Mouse (Mus musculus) liver, embryonic 11.5 days (tissue): Measurements from ENCODE around the gene Rcbtb2. TPM values are rescaled to one million over a fixed set of nuclear protein-coding genes. Genes with fewer than 3 reads are reported as not detected.

Experiments
- ATAC-seq: fragments of 200-750 bp; cut with Nextera tagmentation; replicated peaks from 2 replicates; pipeline ENCODE4 v1.8.0; 2017; ENCODE audit warnings: moderate number of reproducible peaks, mild to moderate bottlenecking, moderate TSS enrichment, moderate library complexity; ENCODE audit not compliant: low FRiP score
- DNase-seq: peaks from one replicate; pipeline ENCODE4 v3.0.0-alpha.2; 2017; ENCODE audit warnings: low spot score
- H3K27ac ChIP-seq: fragments of 300-500 bp; sonication (generic); 2 replicates; pipeline ENCODE4 v1.5.1; 2014; ENCODE audit warnings: mild to moderate bottlenecking, low read depth, low read length, control low read depth
- H3K27me3 ChIP-seq: fragments of 300-500 bp; sonication (generic); replicated peaks from 2 replicates; pipeline ENCODE4 v1.6.1; 2014; ENCODE audit warnings: low read length, mixed read lengths; ENCODE audit not compliant: control insufficient read depth, insufficient read depth
- H3K36me3 ChIP-seq: fragments of 300-500 bp; sonication (generic); 2 replicates; pipeline ENCODE4 v1.6.1; 2014; ENCODE audit warnings: mild to moderate bottlenecking, low read length, moderate library complexity, mixed read lengths; ENCODE audit not compliant: control insufficient read depth, insufficient read depth
- H3K4me1 ChIP-seq: fragments of 300-500 bp; sonication (generic); replicated peaks from 2 replicates; pipeline ENCODE4 v1.6.1; 2014; ENCODE audit warnings: low read length, mixed read lengths; ENCODE audit not compliant: control insufficient read depth, insufficient read depth
- H3K4me2 ChIP-seq: fragments of 300-500 bp; sonication (generic); 2 replicates; pipeline ENCODE4 v1.6.1; 2014; ENCODE audit warnings: mild to moderate bottlenecking, control low read depth, moderate library complexity
- H3K4me3 ChIP-seq: fragments of 300-500 bp; sonication (generic); 2 replicates; pipeline ENCODE4 v1.5.1; 2014; ENCODE audit warnings: low read depth, low read length, control low read depth
- H3K9ac ChIP-seq: fragments of 300-500 bp; sonication (generic); 2 replicates; pipeline ENCODE4 v1.6.1; 2014; ENCODE audit warnings: low read depth, low read length, control low read depth
- H3K9me3 ChIP-seq: fragments of 300-500 bp; sonication (generic); 2 replicates; pipeline ENCODE4 v1.6.1; 2016; ENCODE audit warnings: low read length, inconsistent platforms, mixed read lengths; ENCODE audit not compliant: control insufficient read depth
- WGBS: fragments of 180-500 bp; shearing (Covaris S2); extraction: QIAGEN DNeasy Blood & Tissue Kit; methylation state at CpG from one replicate; pipeline ENCODE4 v1.1.7; 2014; 5-methylcytosine and 5-hydroxymethylcytosine counted together
- polyA plus RNA-seq: library from polyadenylated mRNA; unstranded; fragments of >200 nt; fragmentation: Nextera tagmentation; extraction: Ambion mirVana; gene quantifications from 2 replicates; pipeline ENCODE4 v1.2.1, GENCODE M21; 2014

Rcbtb2 gene
- polyA plus RNA-seq, 1 experiment from 2014 or later: 56.3 TPM

- 89% methylated on average over 2 of the region's 2 CpGs for WGBS
- Histone ChIP-seq H3K27me3 (no peaks in the 10 kb centered on the region), H3K4me1 (peaks cover 7% of the 10 kb centered on the region; the same call in 1 of the 2 replicates), H3K27ac (no peak overlapping the region), H3K36me3 (peaks cover 16% of the 10 kb centered on the region; the same call in 1 of the 2 replicates), H3K4me2 (no peak overlapping the region), H3K9me3 (0 out of 2 replicates have a peak, but pooled peaks cover 3% of the 10 kb centered on the region), H3K9ac (no peak overlapping the region), H3K4me3 (no peak overlapping the region)
- DNase-seq (no peak), ATAC-seq (no peak)
These were observed 58.3 kb downstream of the Rcbtb2 start for GRCm38 (mm10) chr14:73181144-73181543.

- 85% methylated on average over 7 of the region's 7 CpGs for WGBS
- Histone ChIP-seq H3K27me3 (no peaks in the 10 kb centered on the region), H3K4me3 (no peak overlapping the region), H3K9me3 (0 out of 2 replicates have a peak, but pooled peaks cover 3% of the 10 kb centered on the region), H3K36me3 (peaks cover 14% of the 10 kb centered on the region; the same call in 1 of the 2 replicates), H3K27ac (no peak overlapping the region), H3K4me1 (no peaks in the 10 kb centered on the region), H3K4me2 (no peak overlapping the region), H3K9ac (no peak overlapping the region)
- ATAC-seq: no peak
- no peak for DNase-seq
These were observed 64.0 kb downstream of the Rcbtb2 start for GRCm38 (mm10) chr14:73186875-73187274.

- H3K27me3 ChIP-seq: no peaks in the 10 kb centered on the region
- no peak for DNase-seq
- WGBS: 76% methylated on average over 5 of the region's 5 CpGs
- H3K27ac ChIP-seq: no peak overlapping the region
- peaks cover 2% of the 10 kb centered on the region; the same call in 1 of the 2 replicates for H3K36me3 ChIP-seq
- no peak overlapping the region for H3K4me2 ChIP-seq
- no peaks in the 10 kb centered on the region for H3K9me3 ChIP-seq
- ATAC-seq: no peak
- no peaks in the 10 kb centered on the region for H3K4me1 ChIP-seq
- H3K9ac ChIP-seq: no peak overlapping the region
- H3K4me3 ChIP-seq: no peak overlapping the region
These were observed 76.2 kb downstream of the Rcbtb2 start for GRCm38 (mm10) chr14:73199058-73199457.

GRCm38 (mm10) chr14:73201447-73201846 is 78.6 kb downstream of the Rcbtb2 start:
- no peaks in the 10 kb centered on the region for H3K4me1 ChIP-seq
- no peaks in the 10 kb centered on the region for H3K36me3 ChIP-seq
- H3K9me3 ChIP-seq: no peaks in the 10 kb centered on the region
- DNase-seq (no peak), ATAC-seq (no peak)
- no peak overlapping the region for H3K4me3 ChIP-seq
- no peak overlapping the region for H3K9ac ChIP-seq
- WGBS: 41% methylated on average over 3 of the region's 3 CpGs
- H3K4me2 ChIP-seq: no peak overlapping the region
- no peak overlapping the region for H3K27ac ChIP-seq
- H3K27me3 ChIP-seq: no peaks in the 10 kb centered on the region

- ATAC-seq: no peak
These were observed 81.2 kb downstream of the Rcbtb2 start for GRCm38 (mm10) chr14:73204016-73204415.

DNA sequence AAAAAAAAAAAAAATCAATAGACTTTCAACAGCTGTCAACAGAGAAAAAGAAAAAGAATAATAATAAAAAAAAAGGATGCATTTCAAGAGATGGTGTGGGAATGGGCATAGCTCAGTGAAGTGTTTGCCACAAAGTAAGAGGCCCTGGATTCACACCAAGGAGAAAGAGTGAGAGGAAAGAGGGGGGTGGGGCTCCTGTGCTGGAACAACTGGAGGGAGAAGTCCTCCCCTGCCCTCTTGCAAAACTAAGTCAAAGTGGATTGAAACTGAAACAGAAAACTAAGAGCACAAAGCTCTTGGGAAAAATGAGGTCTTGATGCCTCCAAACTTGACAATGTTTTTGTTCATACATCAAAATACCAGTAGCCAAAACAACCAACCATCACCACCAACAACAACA is 86.4 kb downstream of the Rcbtb2 start:
- H3K36me3 ChIP-seq: no peaks in the 10 kb centered on the region; the same call in 1 of the 2 replicates
- H3K9me3 ChIP-seq: no peaks in the 10 kb centered on the region
- DNase-seq (no peak), ATAC-seq (no peak)
- no peak overlapping the region for H3K4me2 ChIP-seq
- H3K27ac ChIP-seq: no peak overlapping the region
- H3K27me3 ChIP-seq: no peaks in the 10 kb centered on the region
- H3K9ac ChIP-seq: no peak overlapping the region
- no peaks in the 10 kb centered on the region for H3K4me1 ChIP-seq
- no peak overlapping the region for H3K4me3 ChIP-seq

More at GRCm38 (mm10) chr14:73204016-73204415, 81.2 kb downstream of the Rcbtb2 start:
- H3K36me3 ChIP-seq: no peaks in the 10 kb centered on the region
- H3K4me1 ChIP-seq: no peaks in the 10 kb centered on the region
- no peak overlapping the region for H3K4me2 ChIP-seq
- H3K27me3 ChIP-seq: no peaks in the 10 kb centered on the region
- no peak overlapping the region for H3K4me3 ChIP-seq
- 61% methylated on average over 3 of the region's 3 CpGs for WGBS
- H3K27ac ChIP-seq: no peak overlapping the region
- H3K9me3 ChIP-seq: no peaks in the 10 kb centered on the region
- H3K9ac ChIP-seq: no peak overlapping the region
- DNase-seq: no peak

DNA sequence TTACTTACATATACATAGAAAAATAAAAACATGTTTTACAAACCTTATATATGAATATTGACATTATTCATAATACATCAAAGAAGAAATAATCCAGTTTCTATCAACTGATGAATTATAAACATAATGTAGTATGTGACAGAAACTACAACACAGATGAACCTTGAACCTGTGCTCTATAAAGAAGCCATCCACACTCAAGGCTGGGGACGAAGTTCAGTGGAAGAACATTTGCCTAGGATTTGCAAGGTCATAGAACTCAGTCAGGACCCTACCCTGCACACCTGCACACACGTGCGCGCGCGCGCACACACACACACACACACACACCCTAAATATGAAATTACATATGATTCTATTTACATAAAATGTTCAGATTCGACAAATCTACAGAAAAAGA is 87.4 kb downstream of the Rcbtb2 start:
- H3K27ac ChIP-seq: no peak overlapping the region
- H3K36me3 ChIP-seq: no peaks in the 10 kb centered on the region; the same call in 1 of the 2 replicates
- no peak overlapping the region for H3K4me3 ChIP-seq
- H3K9ac ChIP-seq: no peak overlapping the region
- WGBS: 91% methylated on average over 8 of the region's 8 CpGs
- H3K27me3 ChIP-seq: no peaks in the 10 kb centered on the region
- H3K4me1 ChIP-seq: no peaks in the 10 kb centered on the region
- DNase-seq (no peak), ATAC-seq (no peak)
- no peaks in the 10 kb centered on the region for H3K9me3 ChIP-seq
- no peak overlapping the region for H3K4me2 ChIP-seq

DNA sequence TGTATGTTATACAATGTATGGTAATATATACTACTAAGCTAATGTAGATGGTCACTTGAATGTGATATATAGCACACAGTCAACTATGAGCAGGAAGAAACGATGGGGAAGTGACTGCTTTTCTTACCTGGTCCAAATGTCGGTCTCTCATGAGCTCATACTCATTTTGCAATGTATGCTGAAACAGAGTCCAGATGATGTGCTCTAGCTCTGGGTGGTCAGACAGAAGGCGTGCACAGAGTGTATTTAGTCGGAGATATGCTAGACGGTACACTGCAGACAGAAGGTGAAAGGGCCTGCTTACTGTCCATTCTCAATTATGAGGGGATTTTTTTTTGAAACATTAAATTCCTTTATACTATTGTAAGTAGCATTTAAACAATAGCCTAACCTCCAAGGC is 88.6 kb downstream of the Rcbtb2 start:
- 82% methylated on average over 5 of the region's 5 CpGs for WGBS
- H3K9me3 ChIP-seq: no peaks in the 10 kb centered on the region
- H3K4me1 ChIP-seq: no peaks in the 10 kb centered on the region
- no peak overlapping the region for H3K9ac ChIP-seq
- no peaks in the 10 kb centered on the region; the same call in 1 of the 2 replicates for H3K36me3 ChIP-seq
- no peak for ATAC-seq
- DNase-seq: no peak
- no peak overlapping the region for H3K27ac ChIP-seq
- H3K27me3 ChIP-seq: no peaks in the 10 kb centered on the region
- H3K4me2 ChIP-seq: no peak overlapping the region
- H3K4me3 ChIP-seq: no peak overlapping the region

GRCm38 (mm10) chr14:73217062-73217461 is 94.2 kb downstream of the Rcbtb2 start:
- Histone ChIP-seq H3K9me3 (no peaks in the 10 kb centered on the region), H3K4me3 (no peak overlapping the region), H3K4me2 (no peak overlapping the region), H3K9ac (no peak overlapping the region), H3K27me3 (no peaks in the 10 kb centered on the region), H3K27ac (no peak overlapping the region), H3K36me3 (no peaks in the 10 kb centered on the region), H3K4me1 (no peaks in the 10 kb centered on the region)
- ATAC-seq (no peak), DNase-seq (no peak)
- 73% methylated on average over 1 of the region's 1 CpGs for WGBS
